Mouse (Mus musculus) liver (tissue): Measurements from ENCODE around the gene Pccb.

Experiments
- DNase-seq: peaks from one replicate; pipeline ENCODE4 v3.0.0-alpha.2; 2020; ENCODE audit warnings: mixed read lengths

The Pccb gene

GRCm38 (mm10) chr9:100982786-100983185 is 51.9 kb downstream of the Pccb start:
- no peak for DNase-seq

- no peak for DNase-seq
Observed at GRCm38 (mm10) chr9:100979260-100979659, 55.4 kb downstream of the Pccb start.

DNA sequence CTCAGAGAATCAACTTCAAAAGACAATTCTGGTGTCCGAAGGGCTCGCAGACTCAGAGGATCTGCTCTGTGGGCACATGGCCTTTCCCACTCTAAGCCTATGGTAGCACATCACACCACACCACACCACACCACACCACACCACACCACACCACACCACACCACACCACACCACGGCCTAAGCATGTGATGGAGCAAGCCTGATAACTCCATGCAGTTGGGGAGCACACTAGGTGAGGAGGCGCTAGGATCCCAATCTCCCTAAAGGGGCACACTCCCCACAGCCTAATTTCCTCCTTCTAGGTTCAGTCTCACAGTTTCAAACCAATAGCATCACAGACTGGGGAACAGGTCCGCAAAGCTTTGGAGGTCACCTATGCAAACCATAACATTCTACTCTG is 56.0 kb downstream of the Pccb start:
- no peak for DNase-seq

DNA sequence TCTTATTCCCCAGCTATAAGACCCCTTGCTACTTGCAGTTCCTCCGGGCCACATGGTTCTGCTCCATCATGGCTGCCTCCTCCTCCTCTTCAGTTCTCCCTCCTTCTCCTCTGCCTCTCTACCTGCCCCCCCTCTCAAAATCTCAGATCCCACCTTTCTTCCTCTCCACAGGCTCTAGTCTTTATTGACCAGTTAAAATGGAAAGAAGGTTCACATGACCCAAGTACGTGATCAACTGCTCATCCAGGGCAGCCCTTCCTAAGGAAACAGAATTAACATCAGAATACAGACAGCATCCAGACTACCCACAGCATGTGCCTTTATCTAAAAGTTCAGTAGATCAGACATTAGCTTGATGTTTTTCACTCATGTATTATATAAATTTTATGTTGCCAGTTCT is 65.2 kb downstream of the Pccb start:
- DNase-seq = no peak

- no peak for DNase-seq
Observed at GRCm38 (mm10) chr9:100964106-100964505, 70.6 kb downstream of the Pccb start.

- DNase-seq = no peak
Observed at GRCm38 (mm10) chr9:100963428-100963912, 71.2 kb downstream of the Pccb start.

GRCm38 (mm10) chr9:100962903-100963427 is 71.7 kb downstream of the Pccb start:
- DNase-seq = peak; percentile 70

- DNase-seq = peak; percentile 11
Observed at GRCm38 (mm10) chr9:100951481-100951880, 83.2 kb downstream of the Pccb start.

DNA sequence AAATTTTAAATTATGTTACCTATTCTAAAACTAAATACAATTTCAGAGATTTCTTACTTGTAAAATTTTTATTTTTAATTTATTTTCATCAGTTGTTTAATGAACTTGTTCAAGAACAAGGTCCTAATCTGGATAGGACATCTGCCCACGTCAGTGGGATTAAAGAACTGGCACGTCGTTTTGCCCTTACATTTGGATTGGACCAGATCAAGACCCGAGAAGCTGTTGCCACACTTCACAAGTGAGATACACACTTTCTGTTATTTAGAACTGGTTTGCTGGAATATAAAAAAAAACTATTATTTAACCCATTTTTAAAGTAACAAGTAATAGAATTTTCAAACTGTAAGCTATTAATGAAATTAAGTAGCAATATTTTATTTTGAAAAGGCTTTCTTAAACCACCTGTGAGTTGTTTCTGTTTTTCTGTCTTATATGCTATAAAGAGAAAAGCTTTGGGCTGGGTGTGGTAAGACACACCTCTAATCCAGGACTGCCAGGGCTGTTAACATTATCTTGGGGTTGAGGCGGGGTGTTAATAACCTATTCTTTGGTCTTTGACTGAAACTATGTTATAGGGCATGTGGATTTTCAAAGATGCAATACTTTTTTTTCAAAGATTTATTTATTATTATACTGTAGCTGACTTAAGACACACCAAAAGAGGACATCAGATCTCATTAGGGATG is 89.9 kb downstream of the Pccb start:
- DNase-seq = no peak

DNA sequence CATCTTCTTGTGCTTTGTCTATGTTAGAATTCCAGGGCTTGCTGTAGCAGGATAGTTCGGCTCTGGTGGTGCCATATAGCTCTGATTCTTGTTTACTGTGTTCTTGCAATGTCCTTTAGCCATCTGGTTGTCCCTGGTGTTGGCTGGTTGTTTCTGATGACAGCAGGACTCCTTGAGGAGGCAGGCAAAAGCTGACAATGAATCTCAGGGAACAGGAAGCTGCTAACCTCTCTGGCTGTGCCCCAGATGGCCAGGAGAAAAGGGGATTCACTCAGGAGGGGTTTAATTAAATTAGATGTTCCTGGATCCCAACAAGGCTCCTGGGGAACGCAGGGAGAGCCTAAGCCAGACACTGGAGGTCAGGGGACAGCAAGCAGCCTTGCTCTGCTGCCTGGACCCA is 92.7 kb downstream of the Pccb start:
- no peak for DNase-seq
